Mouse (Mus musculus): ENCODE data around the gene Sh2b3.

GRCm38 (mm10) chr5:121834241-121834606 is 3.2 kb downstream of the Sh2b3 start:
- TF ChIP-seq CTCF (IDR thresholded peaks at IDR 0.05; ENCODE audit: low read depth) (no peak), EP300 (IDR thresholded peaks at IDR 0.05; ENCODE audit: low read depth) (no peak)
